Mouse (Mus musculus): ENCODE measurements around the gene Fkbp6. TPM values are rescaled to one million over a fixed set of nuclear protein-coding genes. Genes with fewer than 3 reads are reported as not detected.
"Not testable (repeated sequence)": the region's sequence is repeated elsewhere in the genome, so short reads cannot be mapped to it uniquely, and the experiment has no call there.

Gene Fkbp6
- not detected for total RNA-seq (2021)
- long read RNA-seq, experiment 1: 0 reads
- long read RNA-seq, experiment 2, partial matches to known transcripts: 0 of 1 reads
- long read RNA-seq, experiment 2, other reads (novel, unspliced or antisense): 1 of 1 reads

DNA sequence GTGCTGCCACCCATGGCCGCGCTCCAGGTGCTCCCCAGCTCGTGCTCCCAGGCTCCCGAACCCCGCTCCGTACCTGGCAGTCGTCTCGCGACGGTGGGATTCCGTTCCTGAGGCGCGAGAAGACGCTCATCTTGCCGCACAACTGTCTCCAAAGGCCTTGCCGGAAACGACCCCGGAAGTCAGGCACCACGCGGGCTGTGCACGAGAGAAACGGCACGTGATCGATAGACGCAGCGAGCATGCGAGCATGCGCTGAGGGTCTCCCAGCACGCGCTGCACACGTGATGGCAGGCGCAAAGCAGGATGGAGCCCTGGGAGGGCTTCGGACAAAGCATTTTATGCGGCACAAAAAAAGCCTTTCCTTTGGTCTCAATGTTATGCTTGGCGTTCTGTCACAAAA is at the start of gene Fkbp6:
Gene Fkbp6 (minus strand): TSS at position 183 of the 400 bp plus-strand sequence.
- DNase-seq (ENCODE audit: low spot score in 2 of 2): no peak

DNA sequence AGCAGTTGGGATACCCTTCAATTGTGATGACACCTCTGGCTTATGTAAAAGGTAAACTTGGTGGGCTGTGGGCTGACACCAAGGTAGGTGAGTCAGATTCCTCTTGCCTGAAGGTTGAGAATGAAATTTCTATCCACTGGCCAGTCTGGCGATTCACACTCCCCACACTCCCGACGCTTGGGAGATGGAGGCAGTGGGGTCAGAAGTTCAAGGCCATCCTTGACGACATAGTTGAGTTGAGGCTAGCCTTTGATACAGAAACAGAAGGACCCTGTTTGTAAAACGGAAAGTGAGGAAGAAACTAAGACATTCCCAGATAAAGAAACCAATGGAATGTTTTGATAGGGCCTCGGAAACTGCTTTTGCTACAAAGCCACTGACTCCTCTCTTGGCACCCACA is 49.5 kb upstream of the Fkbp6 start:
- no peak for DNase-seq (ENCODE audit: low spot score in 2 of 2)

DNA sequence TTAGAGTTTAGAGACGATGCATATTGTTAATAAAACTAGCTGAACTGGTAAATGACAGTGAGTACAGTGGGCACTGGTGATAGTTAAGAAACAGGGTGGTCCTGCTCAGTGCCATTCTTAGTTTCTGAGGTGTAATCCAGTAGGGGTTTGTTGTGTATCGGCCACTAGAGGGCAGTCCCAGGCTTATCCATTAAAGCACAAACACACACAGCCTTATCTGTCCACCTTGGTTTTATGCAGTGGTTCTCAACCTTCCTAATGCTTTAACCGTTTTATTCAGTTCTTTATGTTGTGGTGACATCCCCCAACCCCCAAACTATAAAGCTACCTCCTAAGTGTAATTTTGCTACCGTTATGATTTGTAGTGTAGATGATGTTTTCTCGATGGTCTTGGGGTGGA is 46.0 kb upstream of the Fkbp6 start:
- peak; percentile 36 to 52 for DNase-seq (ENCODE audit: low spot score in 2 of 2)

DNA sequence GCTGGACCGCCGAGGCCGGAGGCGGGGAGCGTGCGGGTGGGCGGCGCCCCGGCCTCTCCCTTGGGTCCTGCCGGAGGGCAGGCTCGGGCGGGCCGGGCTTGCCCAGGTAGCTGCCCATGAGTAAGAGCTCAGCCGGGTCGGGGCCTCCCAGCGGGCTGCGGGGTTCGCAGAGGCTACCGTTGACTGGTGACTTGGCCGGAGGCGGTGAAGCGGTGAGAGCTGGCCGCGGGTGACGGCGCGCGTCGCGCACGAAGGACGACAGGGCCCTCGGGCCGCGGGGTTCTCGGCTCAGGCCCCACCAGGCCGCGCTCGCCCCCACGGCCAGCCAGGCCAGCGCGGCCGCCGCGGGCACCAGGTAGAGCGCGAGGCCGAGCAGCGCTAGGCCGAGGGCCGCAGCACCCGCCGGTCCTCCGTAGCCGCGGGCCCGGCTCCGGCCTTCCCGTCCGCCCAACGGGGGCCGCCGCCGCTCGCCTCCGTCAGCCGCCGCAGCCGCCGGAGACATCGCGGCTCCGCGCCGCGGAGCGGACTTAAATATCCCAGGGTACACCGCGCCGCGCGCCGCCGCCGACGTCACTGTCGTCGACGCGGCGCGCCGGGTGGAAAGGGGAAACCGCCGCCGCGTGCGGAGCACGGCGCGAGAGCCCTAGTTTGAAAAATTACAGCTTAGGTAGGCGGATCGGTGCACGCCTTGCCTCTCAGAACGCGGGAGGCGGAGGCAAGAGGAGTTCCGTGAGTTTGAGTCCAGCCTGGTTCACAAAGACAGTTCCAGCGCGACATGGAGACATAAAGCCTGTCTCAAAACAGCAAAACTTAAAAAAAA is 44.4 kb upstream of the Fkbp6 start, which contains the start of gene Pom121:
Gene Pom121 (minus strand): TSS at position 543 of the 820 bp plus-strand sequence.
- peak; percentile 76 to 84 for DNase-seq (ENCODE audit: low spot score in 2 of 2)

DNA sequence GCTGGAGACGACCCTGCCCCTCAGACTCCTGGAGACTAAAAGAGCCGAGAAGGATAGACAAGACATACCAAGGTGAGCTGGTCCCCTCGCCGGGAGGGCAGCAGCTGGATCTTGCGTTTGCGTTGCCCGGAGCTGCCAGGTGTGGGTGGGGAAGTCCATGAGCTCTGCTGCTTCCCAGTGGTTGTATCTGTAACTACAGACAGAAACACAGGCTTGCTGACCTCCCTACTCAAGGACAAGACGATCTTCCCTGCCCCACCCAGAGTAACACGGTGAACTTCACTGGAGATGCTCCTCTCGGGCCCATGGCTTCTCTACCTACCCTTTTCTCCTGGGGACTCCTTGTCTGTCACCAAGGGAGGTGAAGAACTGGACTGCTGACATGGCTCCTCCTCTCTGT is 33.9 kb upstream of the Fkbp6 start:
- DNase-seq (ENCODE audit: low spot score in 2 of 2): no peak

DNA sequence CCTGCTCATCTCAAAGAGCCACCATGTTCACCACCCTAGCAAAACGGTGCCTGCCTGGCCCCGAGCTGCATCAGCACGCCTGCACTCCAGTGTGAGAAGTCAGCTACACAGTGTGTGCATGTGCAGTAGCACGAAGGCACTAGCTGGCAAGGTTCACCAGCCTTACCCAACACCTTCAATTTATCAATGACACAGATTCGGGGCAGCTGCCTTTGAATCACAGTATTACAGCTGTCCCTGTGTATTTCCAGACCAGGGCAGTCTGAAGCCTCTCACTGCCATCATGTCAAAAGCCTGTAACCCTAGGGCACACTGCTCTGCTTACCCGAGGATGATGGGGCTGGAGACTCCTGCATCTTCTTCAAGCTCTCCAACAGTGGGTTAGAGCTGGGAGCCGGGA is 32.9 kb upstream of the Fkbp6 start:
- no peak for DNase-seq (ENCODE audit: low spot score in 2 of 2)

DNA sequence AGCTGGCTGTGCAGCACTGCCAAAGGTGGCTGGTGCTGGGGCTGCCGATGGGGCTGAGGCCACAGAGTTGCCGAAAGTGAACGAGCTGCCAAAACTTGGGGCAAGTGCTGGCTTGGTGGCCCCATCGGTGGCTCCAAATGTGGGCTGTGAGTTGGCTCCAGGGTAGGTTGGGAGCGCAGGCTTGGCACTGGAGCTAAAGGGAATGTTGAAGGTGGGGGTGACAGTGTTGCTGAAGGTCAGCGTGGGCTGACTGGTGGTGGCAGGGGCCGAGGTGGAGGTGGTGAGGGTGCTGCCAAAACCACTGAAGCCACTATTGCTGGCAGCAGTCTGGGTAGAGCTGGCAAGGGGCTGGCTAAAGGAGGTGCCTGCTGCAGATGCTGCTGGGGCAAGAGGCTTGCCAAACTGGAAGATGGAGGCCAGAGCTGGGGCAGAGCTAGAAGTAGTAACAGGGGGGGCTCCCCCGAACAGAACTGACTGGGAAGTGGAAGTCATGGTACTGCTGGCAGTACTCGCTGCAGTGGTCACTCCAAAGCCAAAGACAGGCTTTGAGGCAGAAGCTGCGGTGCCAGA is 31.6 kb upstream of the Fkbp6 start:
- no peak for DNase-seq (ENCODE audit: low spot score in 2 of 2)

DNA sequence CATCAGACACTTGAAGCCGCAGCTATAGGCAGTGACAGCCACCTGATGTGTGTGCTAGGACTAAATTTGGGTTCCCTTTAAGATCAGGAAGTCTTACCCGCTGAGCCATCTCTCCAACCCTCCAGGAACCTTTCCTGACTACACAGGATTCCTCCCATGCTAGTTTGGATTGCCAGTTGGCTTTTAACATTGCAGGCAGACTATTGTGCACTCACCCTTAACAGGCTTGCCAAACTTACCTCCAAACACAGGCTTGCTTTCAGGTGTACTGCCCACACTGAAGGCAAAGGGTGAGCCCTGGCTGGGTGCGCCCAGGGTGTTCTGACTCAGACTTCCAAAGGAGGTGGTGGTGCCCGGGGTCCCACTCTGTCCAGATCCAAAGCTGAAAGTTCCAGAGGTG is 30.8 kb upstream of the Fkbp6 start:
- DNase-seq (ENCODE audit: low spot score in 2 of 2): no peak

DNA sequence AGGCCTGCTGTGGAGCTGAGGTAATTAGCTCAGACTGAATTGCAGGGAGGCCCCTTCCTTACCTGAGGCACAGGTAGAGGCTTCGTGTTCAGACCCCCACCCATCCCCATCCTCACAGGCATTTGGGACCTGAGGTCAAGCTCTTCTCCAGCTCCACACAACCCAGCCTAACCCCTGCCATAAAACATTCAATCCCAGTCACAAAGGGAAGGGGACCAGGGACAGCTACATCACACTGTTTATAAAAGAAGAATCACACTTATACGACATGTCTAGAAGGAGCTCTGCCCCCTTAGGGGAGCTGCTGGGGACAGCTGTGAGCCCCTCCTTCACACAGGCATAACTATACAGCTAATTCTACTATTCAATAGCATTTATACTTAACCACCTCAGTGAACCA is 26.5 kb upstream of the Fkbp6 start:
- DNase-seq (ENCODE audit: low spot score in 2 of 2): no peak

DNA sequence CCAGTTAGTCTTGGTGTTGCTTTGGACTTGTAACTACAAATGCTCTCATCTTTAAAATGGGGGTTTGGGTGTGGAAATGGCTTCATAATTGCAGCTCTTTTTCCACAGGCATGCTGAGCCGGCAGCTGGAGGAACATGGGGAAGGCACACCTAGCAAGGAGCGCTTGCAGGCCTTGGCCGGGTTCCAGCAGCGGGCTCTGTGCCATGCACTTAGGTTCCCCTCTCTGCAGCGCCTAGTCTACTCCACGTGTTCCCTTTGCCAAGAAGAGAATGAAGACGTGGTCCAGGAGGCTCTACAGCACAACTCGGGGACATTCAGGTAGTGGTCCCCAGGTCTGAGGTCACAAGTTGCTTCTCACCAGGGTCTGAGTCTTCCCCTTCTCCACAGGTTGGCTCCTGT is 25.3 kb upstream of the Fkbp6 start:
- no peak for DNase-seq (ENCODE audit: low spot score in 2 of 2)

DNA sequence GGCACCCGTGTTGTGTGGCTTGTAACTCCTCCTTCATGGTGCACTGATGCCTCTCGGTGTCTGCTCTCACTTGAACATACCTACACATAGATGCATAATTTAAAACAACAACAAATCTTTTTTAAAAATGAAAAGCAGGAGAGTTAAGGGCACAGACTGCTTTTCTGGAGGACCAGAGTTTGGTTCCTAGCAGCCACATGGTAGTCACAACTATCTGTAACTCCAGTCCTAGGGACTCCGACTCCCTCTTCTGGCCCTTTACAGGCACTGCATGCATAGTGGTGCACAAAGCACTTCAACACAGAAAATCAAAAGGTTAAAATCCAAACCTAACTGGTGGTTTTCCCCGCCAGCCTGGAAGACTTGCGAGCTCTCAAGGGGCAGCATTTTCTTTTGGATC is 23.8 kb upstream of the Fkbp6 start:
- no peak for DNase-seq (ENCODE audit: low spot score in 2 of 2)

DNA sequence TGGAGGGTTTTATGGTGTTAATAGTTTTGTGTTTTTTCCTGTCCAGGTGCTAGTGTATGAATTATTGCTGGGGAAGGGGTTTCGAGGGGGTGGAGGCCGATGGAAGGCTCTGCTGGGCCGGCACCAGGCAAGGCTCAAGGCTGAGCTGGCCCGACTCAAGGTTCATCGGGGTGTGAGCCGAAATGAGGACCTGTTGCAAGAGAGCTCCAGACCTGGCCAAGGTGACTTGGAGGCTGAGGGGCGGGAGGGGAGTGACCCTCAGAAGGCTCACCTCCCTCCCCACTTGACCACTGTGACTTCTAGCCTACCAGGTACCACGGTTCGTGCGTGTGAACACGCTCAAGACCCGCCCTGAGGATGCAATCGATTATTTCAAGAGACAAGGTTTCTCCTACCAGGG is 21.4 kb upstream of the Fkbp6 start:
- DNase-seq (ENCODE audit: low spot score in 2 of 2): no peak

DNA sequence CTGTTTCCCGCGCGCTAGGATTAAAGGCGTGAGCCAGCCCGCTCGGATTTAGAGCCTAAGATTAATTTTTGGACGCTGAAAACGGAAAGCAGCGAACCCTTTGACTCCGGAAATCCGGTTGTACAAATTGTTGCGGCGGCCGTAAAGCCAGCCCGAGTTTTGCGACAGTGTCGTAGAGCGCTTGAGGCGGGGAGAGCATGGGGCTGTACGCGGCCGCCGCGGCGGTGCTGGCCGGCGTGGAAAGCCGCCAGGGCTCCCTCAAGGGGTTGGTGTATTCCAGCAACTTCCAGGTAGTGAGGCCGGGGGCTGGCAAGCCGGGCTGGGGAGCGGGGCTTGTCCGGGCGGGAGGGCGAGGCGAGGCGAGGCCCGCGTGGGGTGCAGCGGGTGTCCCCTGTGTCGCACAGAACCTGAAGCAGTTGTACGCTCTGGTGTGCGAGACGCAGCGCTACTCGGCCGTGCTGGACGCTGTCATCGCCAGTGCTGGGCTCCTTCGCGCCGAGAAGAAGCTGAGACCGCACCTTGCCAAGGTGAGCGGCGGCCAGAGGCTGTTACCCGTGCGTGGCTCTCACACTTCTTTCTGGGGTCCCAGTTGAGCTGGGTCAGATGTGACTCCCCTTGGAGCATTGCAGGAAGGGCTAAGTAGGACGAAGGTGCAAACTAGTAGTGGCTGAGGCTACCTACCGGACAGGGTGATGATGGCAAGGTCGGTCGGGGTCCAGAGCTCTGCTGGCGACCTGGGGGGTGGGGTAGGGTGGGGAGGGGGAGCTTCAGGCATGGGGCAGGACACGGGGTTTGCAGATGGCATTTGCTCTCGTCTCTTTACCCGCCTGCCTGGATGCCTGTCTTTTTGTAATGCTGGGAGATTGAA is 20.2 kb upstream of the Fkbp6 start, which contains the start of gene Nsun5:
Gene Nsun5 (plus strand): TSS at position 167 of the 868 bp plus-strand sequence.
- DNase-seq (ENCODE audit: low spot score in 2 of 2): peak; percentile 93 to 96

DNA sequence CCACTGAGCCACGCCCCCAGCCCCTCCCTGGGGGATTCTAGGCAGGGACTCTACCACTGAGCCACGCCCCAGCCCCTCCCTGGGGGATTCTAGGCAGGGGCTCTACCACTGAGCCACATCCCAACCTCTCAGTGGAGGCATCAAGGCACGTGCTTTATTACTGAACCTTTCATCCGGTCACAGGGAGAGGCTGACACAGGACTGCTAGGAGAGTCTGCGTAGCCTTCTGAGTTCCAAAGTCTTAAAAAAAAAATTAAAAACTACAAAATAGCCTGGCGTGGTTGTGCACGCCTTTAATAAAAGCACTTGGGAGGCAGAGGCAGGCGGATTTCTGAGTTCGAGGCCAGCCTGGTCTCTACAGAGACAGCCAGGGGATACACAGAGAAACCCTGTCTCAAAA is 19.4 kb upstream of the Fkbp6 start:
- DNase-seq (ENCODE audit: low spot score in 2 of 2): not testable (repeated sequence)

DNA sequence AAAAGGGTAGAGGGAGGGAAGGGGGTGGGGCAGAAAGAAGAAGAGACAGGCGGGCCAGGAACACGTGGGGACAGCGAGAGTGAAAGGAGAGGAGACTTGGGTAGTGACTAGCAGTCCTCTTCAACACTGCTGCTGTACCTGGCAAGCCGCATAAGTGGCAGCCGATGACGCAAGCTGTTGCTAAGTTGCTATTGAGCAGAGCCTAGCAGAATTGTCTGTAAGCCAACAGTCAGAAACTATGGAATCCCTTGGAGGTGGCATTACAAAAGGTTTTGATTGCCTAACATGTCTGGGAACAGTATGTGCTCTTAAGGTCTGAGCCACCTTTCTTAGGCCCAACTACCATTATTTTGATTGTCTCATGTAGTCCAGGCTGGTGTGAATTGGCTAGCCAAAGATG is 18.5 kb upstream of the Fkbp6 start:
- DNase-seq (ENCODE audit: low spot score in 2 of 2): no peak

DNA sequence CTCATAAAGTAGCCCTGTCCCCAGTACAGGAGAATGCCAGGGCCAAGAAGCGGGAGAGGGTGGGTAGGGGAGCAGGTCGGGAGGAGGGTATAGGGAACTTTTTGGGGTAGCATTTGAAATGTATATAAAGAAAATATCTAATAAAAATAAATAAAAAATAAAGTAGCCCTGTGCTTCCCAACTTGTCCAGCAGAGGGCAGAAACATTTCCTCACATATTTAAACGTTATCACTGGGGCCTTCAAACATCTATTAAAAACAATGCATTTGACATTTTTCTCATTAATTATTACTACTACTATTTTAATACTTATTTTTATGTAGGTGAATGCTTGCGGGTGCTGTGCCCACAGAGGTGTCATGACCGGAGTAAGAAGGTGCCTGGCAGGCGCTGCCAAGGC is 18.0 kb upstream of the Fkbp6 start:
- DNase-seq (ENCODE audit: low spot score in 2 of 2): no peak

DNA sequence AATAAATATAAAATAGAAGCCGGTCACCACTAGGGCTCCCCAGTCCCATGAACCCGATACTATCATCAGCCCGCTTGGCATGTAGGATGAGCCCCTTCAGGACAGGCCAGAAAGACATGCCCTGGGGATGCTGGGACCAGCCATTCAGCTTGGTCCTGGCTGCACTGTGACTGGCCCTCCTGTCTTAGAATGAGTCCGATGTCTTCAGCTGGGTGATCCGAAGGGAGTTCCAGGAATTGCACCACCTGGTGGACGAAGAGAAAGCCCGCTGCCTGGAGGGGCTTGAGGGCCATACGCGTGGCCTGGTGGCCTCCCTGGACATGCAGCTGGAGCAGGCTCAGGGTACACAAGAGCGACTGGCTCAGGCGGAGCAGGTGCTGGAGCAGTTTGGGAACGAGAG is 13.7 kb upstream of the Fkbp6 start:
- DNase-seq (ENCODE audit: low spot score in 2 of 2): no peak

DNA sequence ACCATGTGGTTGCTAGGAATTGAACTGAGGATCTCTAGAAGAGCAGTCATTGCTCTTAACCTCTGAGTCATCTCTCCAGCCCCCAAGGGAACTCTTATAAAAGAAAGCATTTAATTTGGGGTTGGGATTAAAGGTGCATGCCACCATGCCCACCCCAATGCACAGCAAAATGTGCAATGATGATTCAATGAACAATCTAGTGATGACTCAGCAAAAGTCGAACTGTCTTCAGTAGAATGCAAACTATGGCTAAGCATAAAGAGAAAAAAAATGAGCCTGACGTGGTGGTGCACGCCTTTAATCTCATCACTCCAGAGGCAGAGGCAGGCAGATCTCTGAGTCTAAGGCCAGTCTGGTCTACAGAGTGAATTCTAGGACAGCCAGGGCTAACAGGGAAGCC is 12.7 kb upstream of the Fkbp6 start:
- DNase-seq (ENCODE audit: low spot score in 2 of 2): no peak

DNA sequence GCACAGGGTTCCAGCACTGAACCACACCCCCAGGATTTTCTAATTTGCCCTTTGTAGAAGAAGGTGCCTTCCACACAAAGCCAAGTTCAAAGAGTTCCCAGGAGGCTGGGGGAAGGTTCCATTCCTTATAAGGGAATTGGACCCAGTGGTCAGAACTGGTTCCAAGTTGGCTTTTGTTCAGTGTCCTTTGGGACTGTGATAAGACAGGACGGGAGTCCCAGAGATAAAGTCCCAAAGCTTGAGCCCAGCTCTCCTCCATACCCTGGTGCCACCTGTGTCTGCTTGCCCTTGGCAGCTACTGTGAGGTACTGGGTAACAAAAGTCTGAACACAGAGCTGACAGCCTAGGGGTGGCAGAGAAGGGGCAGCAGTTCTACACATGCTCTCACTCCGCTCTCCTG is 9.9 kb upstream of the Fkbp6 start:
- no peak for DNase-seq (ENCODE audit: low spot score in 2 of 2)

DNA sequence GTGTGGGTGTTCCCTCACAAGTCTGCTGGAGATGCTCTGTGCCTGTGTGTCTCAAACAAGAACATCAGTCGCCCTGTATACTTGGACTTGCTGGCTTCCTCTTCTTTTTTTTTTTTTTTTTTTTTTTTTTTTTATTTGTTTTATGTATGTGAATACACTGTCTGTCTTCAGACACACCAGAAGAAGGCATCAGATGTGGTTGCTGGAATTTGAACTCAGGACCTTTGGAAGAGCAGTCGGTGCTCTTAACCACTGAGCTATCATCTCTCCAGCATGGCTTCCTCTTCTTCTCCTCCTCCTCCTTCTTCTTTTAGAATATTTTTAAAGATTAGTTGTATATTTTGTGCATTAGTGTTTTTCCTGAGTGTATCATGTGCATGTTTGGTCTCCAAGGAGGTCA is 7.7 kb upstream of the Fkbp6 start:
- peak in 1 of 2 experiments; percentile 34 for DNase-seq (ENCODE audit: low spot score in 2 of 2)

DNA sequence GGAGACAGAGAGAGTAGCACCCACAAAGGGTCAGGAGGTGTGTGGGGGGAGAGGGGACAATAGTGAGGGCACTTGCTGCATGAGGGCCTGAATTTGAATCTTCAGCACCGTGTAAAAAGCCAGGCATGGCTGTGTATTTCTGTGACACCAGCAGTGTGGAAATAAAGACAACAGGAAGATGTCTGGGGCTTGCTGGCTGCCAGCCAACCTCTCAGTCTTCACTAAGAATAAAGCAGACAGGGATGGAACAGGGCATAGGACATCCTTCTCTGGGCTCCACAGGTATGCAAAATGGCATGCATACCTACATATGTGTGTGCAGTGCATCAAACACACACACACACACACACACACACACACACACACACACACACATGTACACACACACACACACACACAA is 6.2 kb upstream of the Fkbp6 start:
- DNase-seq (ENCODE audit: low spot score in 2 of 2): no peak

DNA sequence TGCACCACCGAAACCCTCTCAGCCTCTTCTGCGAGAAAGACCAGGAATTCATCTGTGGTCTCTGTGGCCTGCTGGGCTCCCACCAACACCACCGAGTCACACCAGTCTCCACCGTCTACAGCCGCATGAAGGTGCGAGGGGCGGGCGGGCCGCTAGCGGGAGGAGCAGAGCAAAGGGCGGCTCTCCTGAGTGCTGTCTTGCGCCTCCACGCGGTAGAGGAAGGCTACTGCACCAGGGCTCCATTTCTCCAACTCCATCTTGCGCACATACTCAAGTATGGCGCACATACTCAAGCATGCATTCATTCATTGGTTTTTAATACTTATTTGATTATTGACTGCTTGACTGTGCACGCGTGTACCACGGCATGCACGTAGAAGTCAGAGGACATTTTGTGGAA is 3.7 kb upstream of the Fkbp6 start:
- no peak for DNase-seq (ENCODE audit: low spot score in 2 of 2)
